Comparison of ENCODE assay signal across 22 mouse cellular contexts in the genomic region with DNA sequence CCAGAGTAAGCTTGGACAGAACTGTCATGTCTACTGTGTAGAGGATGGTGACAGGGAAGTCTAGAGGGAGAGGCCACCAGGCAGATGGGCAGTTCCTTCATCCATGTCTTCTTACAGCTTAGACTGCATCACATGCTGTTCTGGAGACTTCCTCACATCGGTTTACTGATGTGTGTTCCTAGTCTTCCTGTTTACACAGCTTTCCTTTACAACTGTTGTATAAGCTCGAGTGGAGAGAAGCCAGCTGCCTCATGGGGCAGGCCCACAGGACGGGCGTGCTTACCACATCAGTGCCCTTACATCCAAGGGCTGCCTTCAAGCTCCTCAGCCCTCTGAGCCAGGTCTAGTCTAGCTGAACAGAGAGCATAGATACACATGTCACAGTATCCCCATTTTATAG. TPM values are rescaled to one million over a fixed set of nuclear protein-coding genes. Genes with fewer than 3 reads are reported as not detected.
DNase-seq lines count a peak whose midpoint lies in the region; ATAC-seq and TF ChIP-seq lines count a peak whose summit lies in the region.
"Had no signal": no experiment of that assay in that cellular context is flagged by ENCODE, and none has a peak within 500 bp of the region (broad histone marks: within the 10 kb centered on the region; RNA-seq: fewer than 3 reads in every experiment).

No protein-coding gene starts in this region.

- H3K4me2 ChIP-seq in intestine, embryonic 16.5 days (ENCODE audit: low read depth, low read length) = no peak overlapping the region
- H3K4me2 ChIP-seq in intestine, postnatal 0 days (replicated peaks; ENCODE audit: low read depth) = no peak overlapping the region
- no peak overlapping the region for H3K4me2 ChIP-seq in lung, embryonic 14.5 days
- H3K4me2 ChIP-seq: forebrain, embryonic 13.5 days; hindbrain, embryonic 14.5 days; limb, embryonic 12.5 days; liver, embryonic 11.5 days had no signal

- ATAC-seq in cerebellum, adult (ENCODE audit: insufficient number of reproducible peaks, low FRiP score, low TSS enrichment) = no peak
- peak; percentile 31; the same call in 1 of the 2 replicates for ATAC-seq in intestine, embryonic 16.5 days
- ATAC-seq in intestine, postnatal 0 days = no peak
- peak; percentile 58; the same call in 1 of the 2 replicates for ATAC-seq in lung, embryonic 14.5 days (ENCODE audit: insufficient read depth)
- ATAC-seq: forebrain, embryonic 13.5 days; inflammation-experienced regulatory T-cells, adult 6 months; liver, postnatal 0 days had no signal

- no peak overlapping the region for H3K9ac ChIP-seq in intestine, embryonic 16.5 days (ENCODE audit: low read depth, low read length)
- H3K9ac ChIP-seq in intestine, postnatal 0 days (ENCODE audit: low read depth, low read length) = no peak overlapping the region
- no peak overlapping the region for H3K9ac ChIP-seq in lung, embryonic 14.5 days
- H3K9ac ChIP-seq: forebrain, embryonic 13.5 days; hindbrain, embryonic 14.5 days; limb, embryonic 12.5 days; liver, postnatal 0 days had no signal

- H3K36me3 ChIP-seq in intestine, embryonic 16.5 days (ENCODE audit: control insufficient read depth, insufficient read depth, low read length) = no peaks in the 10 kb centered on the region
- H3K36me3 ChIP-seq in intestine, postnatal 0 days (ENCODE audit: control insufficient read depth, insufficient read depth) = no peaks in the 10 kb centered on the region
- no peaks in the 10 kb centered on the region for H3K36me3 ChIP-seq in lung, embryonic 14.5 days (ENCODE audit: insufficient read depth)
- H3K36me3 ChIP-seq: limb, embryonic 12.5 days had no signal

- WGBS in intestine, embryonic 16.5 days = 38% methylated on average over 4 of the region's 4 CpGs
- 30% methylated on average over 4 of the region's 4 CpGs for WGBS in intestine, postnatal 0 days
- WGBS in lung, embryonic 14.5 days = 31% methylated on average over 4 of the region's 4 CpGs

- H3K27me3 ChIP-seq in intestine, embryonic 16.5 days (replicated peaks; ENCODE audit: control insufficient read depth, insufficient read depth, low read length) = no peaks in the 10 kb centered on the region
- H3K27me3 ChIP-seq in intestine, postnatal 0 days (replicated peaks; ENCODE audit: control insufficient read depth, insufficient read depth, low read length) = no peaks in the 10 kb centered on the region; the same call in 1 of the 2 replicates
- H3K27me3 ChIP-seq in lung, embryonic 14.5 days (ENCODE audit: insufficient read depth, low read length) = no peaks in the 10 kb centered on the region
- H3K27me3 ChIP-seq: forebrain, embryonic 13.5 days; limb, embryonic 12.5 days had no signal

- peak; percentile 5 for DNase-seq in cerebellum, adult 11-12 months
- DNase-seq in lung, embryonic 14.5 days = peak; percentile 55
- DNase-seq in lung, postnatal 25 days (ENCODE audit: low spot score) = peak; percentile 71
- no peak for DNase-seq in ovary, postnatal 14 days (ENCODE audit: low spot score)
- DNase-seq in spleen, postnatal 10 days (ENCODE audit: low spot score in 2 of 2) = no peak
- DNase-seq: adrenal gland, postnatal 25 days; gastrocnemius, postnatal 10 days; heart, postnatal 4 days; kidney, adult 8-10 months; kidney, postnatal 10 days; liver, postnatal 0 days; midbrain, embryonic 14.5 days; thymus, adult 2 months; thymus, postnatal 4 days had no signal

- H3K4me3 ChIP-seq in intestine, embryonic 16.5 days (ENCODE audit: low read length) = no peak overlapping the region
- no peak overlapping the region for H3K4me3 ChIP-seq in intestine, postnatal 0 days (ENCODE audit: low read depth, low read length)
- H3K4me3 ChIP-seq in lung, embryonic 14.5 days (ENCODE audit: low read depth, low read length) = no peak overlapping the region
- H3K4me3 ChIP-seq: forebrain, embryonic 13.5 days; limb, embryonic 12.5 days had no signal

- H3K27ac ChIP-seq in intestine, embryonic 16.5 days (ENCODE audit: low read length) = no peak overlapping the region
- no peak overlapping the region for H3K27ac ChIP-seq in intestine, postnatal 0 days (ENCODE audit: low read depth, low read length)
- H3K27ac ChIP-seq in lung, embryonic 14.5 days (ENCODE audit: low read depth) = no peak overlapping the region
- H3K27ac ChIP-seq: forebrain, embryonic 13.5 days; hindbrain, embryonic 14.5 days; limb, embryonic 12.5 days had no signal

- TF ChIP-seq CTCF in intestine, postnatal 0 days (IDR thresholded peaks at IDR 0.05; ENCODE audit: low read depth) = no peak
- no peak for TF ChIP-seq CTCF in lung, embryonic 14.5 days (IDR thresholded peaks at IDR 0.05; ENCODE audit: low read depth)

- no peaks in the 10 kb centered on the region for H3K9me3 ChIP-seq in intestine, embryonic 16.5 days (ENCODE audit: control insufficient read depth, low read length)
- no peaks in the 10 kb centered on the region for H3K9me3 ChIP-seq in intestine, postnatal 0 days (ENCODE audit: control insufficient read depth)
- no peaks in the 10 kb centered on the region for H3K9me3 ChIP-seq in lung, embryonic 14.5 days (ENCODE audit: low read depth, low read length)
- H3K9me3 ChIP-seq: forebrain, embryonic 13.5 days; limb, embryonic 12.5 days had no signal

- H3K4me1 ChIP-seq in intestine, embryonic 16.5 days (ENCODE audit: control insufficient read depth, insufficient read depth, low read length) = peaks cover 3% of the 10 kb centered on the region; the same call in 1 of the 2 replicates
- H3K4me1 ChIP-seq in intestine, postnatal 0 days (replicated peaks; ENCODE audit: control insufficient read depth, insufficient read depth, low read length) = no peaks in the 10 kb centered on the region
- no peaks in the 10 kb centered on the region; the same call in 1 of the 2 replicates for H3K4me1 ChIP-seq in lung, embryonic 14.5 days (ENCODE audit: insufficient read depth)

RNA-seq across cellular contexts. Expression of a gene that starts 15.6 kb away (rescaled TPM):
- polyA plus RNA-seq in intestine, embryonic 16.5 days (2015; fragmentation: Nextera tagmentation; extraction: Ambion mirVana) = 10.4 and 10.6 TPM in 2 replicates
- 6.9 and 8.5 TPM in 2 replicates for polyA plus RNA-seq in intestine, postnatal 0 days (2015; fragmentation: Nextera tagmentation; extraction: Ambion mirVana)
- 1.8 and 2.4 TPM in 2 replicates for polyA plus RNA-seq in lung, embryonic 14.5 days (2014; fragmentation: Nextera tagmentation; extraction: Ambion mirVana)

Comparison
In these comparisons a context has a peak if more than half of its experiments do, and no peak if none do; other contexts are left out.
1. ATAC-seq: peak in intestine, embryonic 16.5 days (single experiment) and lung, embryonic 14.5 days (single experiment); none in cerebellum, adult (single experiment) and intestine, postnatal 0 days (single experiment).
2. DNase-seq: peak in cerebellum, adult 11-12 months (single experiment), lung, embryonic 14.5 days (single experiment) and lung, postnatal 25 days (single experiment); none in ovary, postnatal 14 days (single experiment) and spleen, postnatal 10 days (0 of 2).